Mouse (Mus musculus): ENCODE results near the gene A930004D18Rik. TPM values are rescaled to one million over a fixed set of nuclear protein-coding genes. Genes with fewer than 3 reads are reported as not detected.
"Not testable (repeated sequence)": the region's sequence is repeated elsewhere in the genome, so short reads cannot be mapped to it uniquely, and the experiment has no call there.

The A930004D18Rik gene
- polyA plus RNA-seq, 1 experiment: 5.5 TPM

GRCm38 (mm10) chr2:17986694-17987093, 50.8 kb downstream of the A930004D18Rik start:
- TF ChIP-seq POLR2A (IDR thresholded peaks at IDR 0.05; ENCODE audit: borderline replicate concordance, extremely low read depth, insufficient read depth, insufficient read length, poor library complexity, severe bottlenecking) (no peak), CTCF (IDR thresholded peaks at IDR 0.05; ENCODE audit: borderline replicate concordance, extremely low read depth, insufficient read depth, insufficient read length) (no peak)
- DNase-seq (ENCODE audit: low read depth): no peak

- DNase-seq (ENCODE audit: low read depth): no peak
- TF ChIP-seq CTCF (IDR thresholded peaks at IDR 0.05; ENCODE audit: borderline replicate concordance, extremely low read depth, insufficient read depth, insufficient read length): no peak
- no peak for TF ChIP-seq POLR2A (IDR thresholded peaks at IDR 0.05; ENCODE audit: borderline replicate concordance, extremely low read depth, insufficient read depth, insufficient read length, poor library complexity, severe bottlenecking)
Observed at GRCm38 (mm10) chr2:17984774-17985173, 52.8 kb downstream of the A930004D18Rik start.

- TF ChIP-seq CTCF (IDR thresholded peaks at IDR 0.05; ENCODE audit: borderline replicate concordance, extremely low read depth, insufficient read depth, insufficient read length) (no peak), POLR2A (IDR thresholded peaks at IDR 0.05; ENCODE audit: borderline replicate concordance, extremely low read depth, insufficient read depth, insufficient read length, poor library complexity, severe bottlenecking) (no peak)
- DNase-seq (ENCODE audit: low read depth): no peak
Observed at GRCm38 (mm10) chr2:17982747-17983146, 54.8 kb downstream of the A930004D18Rik start.

GRCm38 (mm10) chr2:17978706-17979105, 58.8 kb downstream of the A930004D18Rik start:
- no peak for DNase-seq (ENCODE audit: low read depth)
- TF ChIP-seq POLR2A (IDR thresholded peaks at IDR 0.05; ENCODE audit: borderline replicate concordance, extremely low read depth, insufficient read depth, insufficient read length, poor library complexity, severe bottlenecking) (no peak), CTCF (IDR thresholded peaks at IDR 0.05; ENCODE audit: borderline replicate concordance, extremely low read depth, insufficient read depth, insufficient read length) (no peak)

GRCm38 (mm10) chr2:17978251-17978650, 59.3 kb downstream of the A930004D18Rik start:
- DNase-seq (ENCODE audit: low read depth): not testable (repeated sequence)

- DNase-seq (ENCODE audit: low read depth): not testable (repeated sequence)
Observed at GRCm38 (mm10) chr2:17977645-17978044, 59.9 kb downstream of the A930004D18Rik start.

- TF ChIP-seq CTCF (IDR thresholded peaks at IDR 0.05; ENCODE audit: borderline replicate concordance, extremely low read depth, insufficient read depth, insufficient read length) (no peak), POLR2A (IDR thresholded peaks at IDR 0.05; ENCODE audit: borderline replicate concordance, extremely low read depth, insufficient read depth, insufficient read length, poor library complexity, severe bottlenecking) (no peak)
- DNase-seq (ENCODE audit: low read depth): peak; percentile 14
Observed at GRCm38 (mm10) chr2:17975601-17976327, 61.8 kb downstream of the A930004D18Rik start.

Other genes starting within 250 kb of the A930004D18Rik start
- gene H2al2a, start 40.8 kb downstream of the A930004D18Rik start, polyA plus RNA-seq (2012; rRNA removed): 0.16 TPM in 1 of 2 replicates, not detected in the other
- gene Skida1, start 11.3 kb upstream of the A930004D18Rik start, polyA plus RNA-seq (2012; rRNA removed): 25.4 and 33.5 TPM in 2 replicates
- 41.1 and 49.4 TPM in 2 replicates for gene Mllt10, start 17.5 kb upstream of the A930004D18Rik start, polyA plus RNA-seq (2012; rRNA removed)

All from brain, embryonic 14.5 days (tissue).